Mouse (Mus musculus) brain, embryonic 18.5 days (tissue): Measurements from ENCODE around the gene Dtx3.

Source experiments
- DNase-seq: peaks from one replicate; pipeline ENCODE4 v3.0.0-alpha.2; 2012; ENCODE audit warnings: low read depth, low spot score

Dtx3 gene

GRCm38 (mm10) chr10:127195328-127196129 is at the start of gene Dtx3:
Dtx3 (minus strand) TSS chr10:127195728.
- DNase-seq: no peak

GRCm38 (mm10) chr10:127238241-127238824 is 42.8 kb upstream of the Dtx3 start:
- DNase-seq: no peak

GRCm38 (mm10) chr10:127236541-127236940 is 41.0 kb upstream of the Dtx3 start:
- no peak for DNase-seq

DNA sequence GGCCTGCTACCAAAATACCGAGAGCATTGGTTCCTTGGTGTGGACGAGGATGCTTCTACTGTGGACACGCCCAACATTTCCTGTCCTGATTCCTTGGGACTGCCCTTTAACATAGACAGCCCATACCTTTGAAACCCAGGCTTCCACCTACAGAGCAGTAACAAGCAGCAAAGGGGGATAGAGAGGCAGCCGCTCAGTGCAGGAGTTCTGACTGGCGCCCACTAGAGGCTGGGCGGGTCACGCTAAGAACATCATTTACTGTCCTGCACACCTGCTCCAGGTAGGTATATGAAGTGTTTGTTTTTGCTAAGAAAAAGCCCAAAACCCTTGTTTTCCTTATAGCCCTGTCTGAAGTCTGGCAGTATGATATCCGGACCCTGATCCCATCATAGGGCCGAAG is 37.6 kb upstream of the Dtx3 start:
- DNase-seq: no peak

GRCm38 (mm10) chr10:127231741-127232140 is 36.2 kb upstream of the Dtx3 start:
- DNase-seq: no peak

GRCm38 (mm10) chr10:127230693-127231092 is 35.2 kb upstream of the Dtx3 start:
- DNase-seq: no peak

DNA sequence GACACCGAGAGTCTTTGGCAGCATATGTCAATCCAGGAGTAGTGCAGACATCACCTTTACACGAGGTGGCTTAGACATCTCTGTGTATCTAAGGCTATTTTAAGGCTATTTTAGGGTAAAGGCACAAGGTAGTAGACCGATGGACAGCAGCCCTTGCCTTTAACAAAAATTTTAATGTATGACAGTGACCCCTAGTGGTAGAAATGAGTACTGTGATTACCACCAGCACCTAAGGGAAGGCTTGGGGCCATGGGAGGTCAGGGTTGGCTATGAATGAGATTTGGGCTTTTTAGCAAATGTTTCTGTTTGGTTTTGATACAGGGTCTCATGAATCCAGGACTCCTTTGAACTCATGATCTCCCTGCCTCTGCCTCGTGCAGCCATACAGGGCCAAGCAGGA is 33.4 kb upstream of the Dtx3 start:
- DNase-seq: no peak

DNA sequence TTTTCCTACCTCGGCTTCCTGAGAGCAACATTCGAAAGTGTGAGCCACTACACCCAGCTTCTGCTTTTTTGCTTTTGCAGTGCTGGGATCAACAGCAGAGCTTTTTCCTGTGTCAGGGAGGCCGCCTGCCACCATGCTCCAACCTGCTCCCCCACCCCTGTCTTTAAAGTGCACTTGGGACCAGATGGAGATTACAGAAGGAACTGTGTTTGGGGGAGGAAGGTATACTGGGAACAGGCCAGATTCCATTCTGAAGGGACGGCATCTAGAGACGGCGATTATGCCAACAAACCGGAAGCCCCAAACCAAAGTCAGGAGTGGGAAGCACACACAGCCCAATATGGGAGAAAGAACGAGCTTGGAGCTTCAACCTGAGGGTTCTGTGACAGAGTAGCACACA is 31.6 kb upstream of the Dtx3 start:
- no peak for DNase-seq

GRCm38 (mm10) chr10:127226318-127226895 is 30.9 kb upstream of the Dtx3 start:
- DNase-seq: no peak

DNA sequence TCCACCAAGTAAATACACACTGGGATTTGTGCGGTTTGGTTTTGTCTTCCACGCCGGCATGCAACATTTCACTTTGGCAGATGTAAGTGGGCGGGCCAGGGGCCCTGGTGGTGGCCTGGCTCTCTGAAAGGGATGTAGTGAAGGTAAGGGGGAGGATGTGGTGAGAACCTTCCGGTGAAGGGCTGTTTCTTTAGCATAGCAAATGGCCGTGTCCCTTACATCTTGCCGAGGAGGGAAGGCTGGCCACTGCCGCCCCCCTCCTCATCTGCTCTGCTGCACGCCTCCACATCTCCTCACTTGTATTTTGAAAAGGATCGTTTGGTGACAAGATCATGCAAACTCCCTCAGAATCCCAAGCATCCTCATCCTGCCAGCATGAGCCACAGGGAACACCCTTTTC is 30.2 kb upstream of the Dtx3 start:
- DNase-seq: no peak

DNA sequence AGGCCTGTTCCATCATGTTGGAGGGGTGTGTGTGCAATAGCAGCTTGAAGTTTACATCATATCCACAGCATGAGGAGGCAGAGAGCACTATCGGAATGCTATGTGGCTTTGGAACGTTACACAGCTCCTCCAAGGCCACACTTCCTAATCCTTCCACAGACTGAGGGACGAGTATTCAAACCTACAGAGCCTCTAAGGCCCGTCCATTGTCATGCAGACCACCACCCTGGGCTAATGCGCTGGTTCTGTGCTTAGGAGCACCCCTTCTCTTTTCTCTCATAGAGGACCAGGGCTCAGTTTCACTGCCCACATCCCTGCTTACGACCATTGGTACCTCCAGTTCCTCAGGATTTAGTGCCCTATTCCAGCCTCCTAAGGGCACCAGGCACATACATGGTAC is 29.7 kb upstream of the Dtx3 start:
- no peak for DNase-seq

- DNase-seq: no peak
Measured at GRCm38 (mm10) chr10:127218339-127218738, 22.8 kb upstream of the Dtx3 start.

- DNase-seq: no peak
Measured at GRCm38 (mm10) chr10:127217177-127217576, 21.6 kb upstream of the Dtx3 start.

- DNase-seq: no peak
Measured at GRCm38 (mm10) chr10:127216456-127216855, 20.9 kb upstream of the Dtx3 start.

DNA sequence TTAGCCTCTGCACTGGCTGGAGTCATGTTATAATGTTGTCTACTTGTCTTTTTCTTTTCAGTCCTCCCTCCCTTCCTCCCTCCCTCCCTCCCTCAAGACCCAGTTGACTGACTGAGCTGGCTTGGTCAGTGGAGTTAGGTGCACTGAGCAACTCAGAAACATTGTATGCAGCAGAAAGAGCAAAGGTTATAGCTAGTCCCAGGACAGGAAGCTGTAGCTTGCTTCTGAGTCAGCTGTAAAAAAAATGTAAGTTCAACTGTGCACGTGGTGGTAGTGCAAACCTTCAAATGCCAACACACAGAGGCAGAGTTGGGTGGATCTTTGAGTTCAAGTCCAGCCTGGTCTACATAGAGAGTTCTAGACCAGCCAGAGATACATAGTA is 18.9 kb upstream of the Dtx3 start:
- DNase-seq: no peak

- no peak for DNase-seq
Measured at GRCm38 (mm10) chr10:127213704-127214421, 18.3 kb upstream of the Dtx3 start.

DNA sequence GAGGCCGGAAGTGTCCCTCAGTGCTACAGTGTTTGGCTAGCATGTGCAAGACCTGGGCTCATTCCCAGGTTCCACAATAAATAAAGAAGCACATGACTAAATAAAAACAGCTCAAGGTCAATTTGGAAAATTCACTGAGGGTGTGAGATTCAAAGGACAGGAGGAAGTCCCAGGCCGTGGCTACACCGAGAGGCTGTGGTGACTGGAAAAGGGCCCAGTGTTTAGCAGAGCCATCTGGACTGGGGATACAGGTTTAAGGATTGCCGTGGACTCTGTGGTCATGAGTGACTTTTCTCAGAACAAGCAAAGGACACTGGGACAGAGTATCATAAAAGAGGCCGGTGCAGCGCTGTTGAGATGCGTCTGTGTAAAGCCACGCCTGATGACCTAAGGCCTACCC is 17.7 kb upstream of the Dtx3 start:
- DNase-seq: no peak

DNA sequence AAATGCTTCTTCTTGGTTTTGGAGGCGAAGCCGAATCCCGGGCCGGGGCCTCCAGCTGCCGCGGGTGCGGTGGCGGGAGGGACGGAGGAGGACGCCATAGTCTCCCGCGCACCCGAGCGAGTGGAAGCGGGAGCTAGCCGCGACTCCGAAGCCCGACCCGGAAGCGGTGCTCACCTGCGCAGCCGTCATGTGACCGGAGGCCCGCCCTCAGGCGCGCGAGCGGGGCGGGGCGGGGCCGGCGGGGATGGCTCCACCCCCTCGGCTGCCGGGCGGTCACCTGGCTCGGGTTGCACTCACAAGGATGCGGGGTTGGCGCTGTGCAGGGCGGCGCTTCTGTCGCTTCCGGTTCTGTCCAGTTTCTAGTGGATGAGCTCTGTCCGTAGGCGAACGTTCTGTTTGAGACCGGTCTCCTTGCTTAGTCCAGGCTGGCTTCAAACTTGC is 15.9 kb upstream of the Dtx3 start, which contains the start of gene Pip4k2c:
Pip4k2c (minus strand) TSS at position 172 of the 441 bp plus-strand sequence.
- DNase-seq: peak; percentile 50

DNA sequence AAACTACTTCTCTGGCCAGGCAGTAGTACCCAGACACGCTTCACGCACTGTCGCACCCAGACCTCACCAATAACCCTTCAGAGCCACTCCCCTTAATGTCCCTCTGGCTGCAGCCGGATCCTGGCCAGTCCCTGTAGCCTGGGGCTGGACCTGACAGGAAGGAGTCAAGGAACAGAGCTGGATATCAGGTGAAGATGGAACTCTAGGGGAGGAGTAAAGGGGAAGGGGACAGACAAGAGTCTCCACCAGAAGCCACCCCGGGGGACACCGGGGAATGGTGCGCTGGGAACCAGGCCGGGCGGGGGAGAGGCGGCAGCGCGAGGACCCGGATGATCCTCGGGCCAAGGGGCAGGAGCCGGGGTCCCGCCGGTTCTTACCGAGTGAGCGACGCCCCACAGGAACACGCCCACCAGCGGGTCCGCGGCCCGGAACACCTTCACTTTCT is 15.5 kb upstream of the Dtx3 start:
- DNase-seq: no peak

DNA sequence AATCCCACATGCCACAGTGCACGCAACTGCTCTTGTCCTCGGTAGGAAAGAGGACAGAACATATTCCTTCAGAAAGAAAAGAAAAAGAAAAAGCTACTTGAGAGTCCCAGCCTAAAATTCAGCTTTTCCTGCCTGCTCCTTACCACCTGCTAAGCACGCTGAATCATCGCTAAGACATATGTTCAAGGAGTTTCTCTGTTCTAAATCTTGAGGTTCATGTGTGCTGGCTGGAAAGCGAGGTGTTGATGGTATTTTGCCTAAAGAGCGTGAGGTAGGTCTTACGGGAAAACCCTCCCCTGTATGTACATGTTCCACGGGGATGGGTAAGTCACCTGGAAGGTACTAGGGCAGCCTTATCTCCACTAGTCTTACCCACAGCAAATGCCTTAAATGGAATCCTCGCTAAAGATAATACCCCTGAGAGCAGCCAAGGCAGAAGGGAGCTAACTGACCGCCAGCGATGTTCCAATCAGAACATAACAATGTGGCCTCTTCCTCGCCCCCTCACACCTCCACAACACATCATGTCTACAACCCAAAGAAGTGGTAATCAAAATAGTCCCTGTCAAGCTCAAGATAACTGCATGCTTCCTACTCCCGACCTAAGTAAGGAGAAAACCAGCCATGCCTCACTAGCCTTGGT is 14.5 kb upstream of the Dtx3 start:
- DNase-seq: no peak

GRCm38 (mm10) chr10:127208921-127209320 is 13.4 kb upstream of the Dtx3 start:
- DNase-seq: no peak

GRCm38 (mm10) chr10:127205373-127205772 is 9.8 kb upstream of the Dtx3 start:
- DNase-seq: no peak
